Mouse (Mus musculus) cerebellum, adult 9-11 months (tissue): ENCODE results near the gene Gngt2.

Experiments
- DNase-seq: peaks from one replicate; pipeline ENCODE4 v3.0.0; 2022

The Gngt2 gene

GRCm38 (mm10) chr11:95837059-95837458 lies at the start of gene Gngt2:
Gene Gngt2 (plus strand): TSS chr11:95837216.
- DNase-seq = peak; percentile 50

GRCm38 (mm10) chr11:95789451-95789891 lies 47.5 kb upstream of the Gngt2 start:
- DNase-seq = no peak

- peak; percentile 46 for DNase-seq
Measured at GRCm38 (mm10) chr11:95791787-95792186, 45.2 kb upstream of the Gngt2 start.

GRCm38 (mm10) chr11:95792950-95793509 lies 44.0 kb upstream of the Gngt2 start:
- DNase-seq = no peak

GRCm38 (mm10) chr11:95794201-95794600 lies 42.8 kb upstream of the Gngt2 start:
- no peak for DNase-seq

GRCm38 (mm10) chr11:95795582-95795981 lies 41.4 kb upstream of the Gngt2 start:
- DNase-seq = no peak

- no peak for DNase-seq
Measured at GRCm38 (mm10) chr11:95805010-95805409, 32.0 kb upstream of the Gngt2 start.

GRCm38 (mm10) chr11:95805527-95805926 lies 31.5 kb upstream of the Gngt2 start:
- no peak for DNase-seq

GRCm38 (mm10) chr11:95807884-95808283 lies 29.1 kb upstream of the Gngt2 start:
- DNase-seq = no peak

GRCm38 (mm10) chr11:95808448-95809011 lies 28.5 kb upstream of the Gngt2 start:
- no peak for DNase-seq

- no peak for DNase-seq
Measured at GRCm38 (mm10) chr11:95809603-95810002, 27.4 kb upstream of the Gngt2 start.

GRCm38 (mm10) chr11:95810828-95811227 lies 26.2 kb upstream of the Gngt2 start:
- DNase-seq = no peak

GRCm38 (mm10) chr11:95811741-95812140 lies 25.3 kb upstream of the Gngt2 start:
- no peak for DNase-seq

- no peak for DNase-seq
Measured at GRCm38 (mm10) chr11:95812224-95812623, 24.8 kb upstream of the Gngt2 start.

GRCm38 (mm10) chr11:95814101-95814500 lies 22.9 kb upstream of the Gngt2 start:
- no peak for DNase-seq

GRCm38 (mm10) chr11:95814857-95815256 lies 22.2 kb upstream of the Gngt2 start:
- no peak for DNase-seq

- no peak for DNase-seq
Measured at GRCm38 (mm10) chr11:95815412-95815811, 21.6 kb upstream of the Gngt2 start.

GRCm38 (mm10) chr11:95819138-95819537 lies 17.9 kb upstream of the Gngt2 start:
- no peak for DNase-seq

GRCm38 (mm10) chr11:95821511-95821910 lies 15.5 kb upstream of the Gngt2 start:
- DNase-seq = peak; percentile 10

GRCm38 (mm10) chr11:95822437-95822836 lies 14.6 kb upstream of the Gngt2 start:
- peak; percentile 7 for DNase-seq

- DNase-seq = peak; percentile 95
Measured at GRCm38 (mm10) chr11:95824071-95824876, 12.7 kb upstream of the Gngt2 start, which contains the start of gene Phospho1. Gene Phospho1 (plus strand): TSS chr11:95824499.

- DNase-seq = peak; percentile 85
Measured at GRCm38 (mm10) chr11:95824877-95825243, 12.2 kb upstream of the Gngt2 start.

GRCm38 (mm10) chr11:95825625-95826024 lies 11.4 kb upstream of the Gngt2 start:
- DNase-seq = peak; percentile 8
